Mouse (Mus musculus): ENCODE data around the gene Etnk2. TPM values are rescaled to one million over a fixed set of nuclear protein-coding genes. Genes with fewer than 3 reads are reported as not detected.

Gene Etnk2
- polyA plus RNA-seq, 1 experiment: 1.2 TPM

DNA sequence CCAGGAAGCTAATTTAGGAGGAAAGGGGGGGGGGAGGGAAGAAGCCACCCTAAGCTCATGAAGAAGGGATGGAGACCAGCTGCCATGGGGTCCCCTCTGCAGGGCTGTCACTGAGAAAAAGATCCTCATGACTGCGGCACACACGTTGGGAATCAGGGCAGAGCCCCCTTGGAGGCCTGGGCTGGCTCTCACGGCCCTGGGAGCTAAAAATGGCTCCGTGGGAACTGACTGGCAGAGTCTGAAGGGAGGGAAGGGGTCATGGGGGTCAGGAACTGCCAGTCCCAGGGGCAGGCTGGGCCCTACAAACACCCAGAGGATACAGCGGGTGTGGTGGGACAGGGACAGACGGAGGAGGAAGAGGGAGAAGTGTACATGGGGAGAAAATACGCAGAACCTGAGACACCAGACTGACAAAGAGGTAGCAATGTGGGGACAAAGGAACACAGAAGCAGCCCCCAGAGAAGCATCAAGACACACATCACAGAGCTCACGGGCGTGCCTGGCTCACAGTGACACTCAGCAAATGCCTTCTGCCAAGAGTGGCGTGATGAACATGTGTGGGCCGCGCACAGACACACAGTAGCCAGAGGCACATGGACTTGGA, 19.3 kb downstream of the Etnk2 start:
- no peak for DNase-seq (ENCODE audit: low spot score)

DNA sequence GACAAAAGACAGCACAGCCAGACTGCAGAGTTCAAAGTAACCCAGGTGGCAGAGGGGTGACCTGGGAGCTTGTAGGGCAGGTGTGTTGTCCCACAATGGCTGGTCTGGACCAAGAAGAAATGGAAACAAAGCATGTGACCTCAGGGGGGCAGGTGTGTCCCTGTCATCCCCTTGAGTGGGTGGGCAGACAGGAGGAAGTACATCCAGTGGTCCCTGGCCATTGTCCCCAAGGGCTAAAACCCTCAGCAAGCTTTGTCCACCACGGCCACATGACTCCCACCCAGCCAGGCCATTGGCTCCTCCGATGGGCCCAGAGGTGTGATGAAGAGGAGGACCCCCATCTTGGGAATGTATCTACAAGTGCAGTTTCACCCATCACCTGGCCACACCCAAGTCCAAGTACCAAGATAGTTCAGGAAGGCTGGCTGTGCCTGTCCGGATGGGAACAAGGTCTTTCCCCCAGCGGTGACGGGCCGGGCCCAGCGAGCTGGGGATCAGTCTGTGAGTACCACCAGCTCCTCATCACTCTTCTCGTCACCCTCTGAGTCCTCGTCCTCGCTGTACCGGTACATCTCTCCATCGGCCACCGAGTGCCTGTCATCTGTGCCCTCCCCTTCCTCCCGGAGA, 19.9 kb downstream of the Etnk2 start:
- DNase-seq (ENCODE audit: low spot score): no peak

DNA sequence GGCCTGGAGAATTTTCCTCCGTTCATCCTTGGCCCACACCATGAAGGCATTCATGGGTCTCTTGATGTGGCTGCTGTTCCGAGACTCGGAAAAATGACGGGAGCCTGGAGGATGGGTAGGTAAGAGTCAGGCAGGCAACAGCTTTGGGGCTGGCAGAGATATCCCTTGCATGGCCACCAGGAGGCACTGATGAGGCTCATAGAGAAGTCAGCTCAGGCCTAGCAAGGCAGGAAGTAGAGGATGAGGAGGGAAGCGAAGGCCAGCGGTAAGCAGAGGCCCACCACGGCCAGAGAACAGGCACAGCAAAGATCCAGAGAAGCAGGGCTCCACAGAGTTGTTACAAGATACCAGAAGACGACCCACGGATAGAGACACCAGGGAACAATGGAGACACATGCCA, 22.1 kb downstream of the Etnk2 start:
- peak; percentile 52 for DNase-seq (ENCODE audit: low spot score)

DNA sequence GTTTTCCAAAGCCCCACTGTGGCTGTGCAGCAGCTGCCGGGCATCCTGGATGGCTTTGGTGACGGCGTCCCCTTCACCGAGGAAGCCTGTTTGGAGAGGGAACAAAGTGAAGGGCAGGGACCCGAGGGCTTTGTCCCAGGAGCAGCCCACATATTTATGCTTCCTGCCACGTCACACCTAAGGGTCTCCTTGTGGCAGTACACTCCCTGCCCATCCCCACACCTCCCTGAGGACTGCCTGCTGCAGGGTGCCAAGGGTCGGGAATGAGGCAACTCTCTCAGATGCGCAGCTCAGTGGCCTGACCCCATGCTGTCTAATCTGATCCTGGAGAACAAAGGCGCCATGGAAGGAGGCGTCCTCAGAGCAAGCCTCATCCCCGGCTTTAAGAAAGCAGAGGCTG, 22.8 kb downstream of the Etnk2 start:
- no peak for DNase-seq (ENCODE audit: low spot score)

DNA sequence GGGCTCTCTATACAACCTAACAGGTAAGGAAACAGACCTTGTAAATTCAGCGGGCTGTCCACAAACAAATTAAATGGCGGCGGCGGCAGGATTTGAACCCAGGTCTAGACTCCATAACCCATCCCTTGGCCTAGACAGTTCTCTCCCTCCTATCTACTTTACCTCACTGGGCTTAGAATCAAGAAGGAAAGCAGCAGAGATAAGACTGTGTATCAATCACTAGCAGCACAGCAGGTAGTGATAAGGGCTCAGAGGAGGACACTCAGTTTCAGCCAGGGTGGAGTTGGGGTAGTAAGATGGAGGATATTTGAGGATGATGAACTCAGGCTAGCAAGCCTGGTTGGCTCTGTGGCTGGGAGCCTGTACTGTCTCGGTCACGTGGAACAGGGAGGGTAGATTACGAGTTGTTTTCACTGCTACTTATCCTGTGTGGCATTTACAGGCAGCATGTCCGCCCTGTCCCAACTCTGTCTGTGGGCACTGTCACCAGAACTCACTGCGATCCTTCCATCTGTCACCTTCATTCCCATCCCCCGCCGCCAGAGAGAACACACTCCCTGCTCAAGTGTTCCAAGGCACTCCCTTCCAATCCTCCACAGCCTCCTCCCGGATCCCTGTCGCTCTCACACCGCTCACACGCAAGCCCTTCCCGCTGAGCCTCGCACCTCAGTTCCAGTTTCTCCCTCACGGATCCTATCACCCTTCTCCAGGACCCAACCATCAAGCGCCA, 24.3 kb downstream of the Etnk2 start:
- DNase-seq (ENCODE audit: low spot score): no peak

DNA sequence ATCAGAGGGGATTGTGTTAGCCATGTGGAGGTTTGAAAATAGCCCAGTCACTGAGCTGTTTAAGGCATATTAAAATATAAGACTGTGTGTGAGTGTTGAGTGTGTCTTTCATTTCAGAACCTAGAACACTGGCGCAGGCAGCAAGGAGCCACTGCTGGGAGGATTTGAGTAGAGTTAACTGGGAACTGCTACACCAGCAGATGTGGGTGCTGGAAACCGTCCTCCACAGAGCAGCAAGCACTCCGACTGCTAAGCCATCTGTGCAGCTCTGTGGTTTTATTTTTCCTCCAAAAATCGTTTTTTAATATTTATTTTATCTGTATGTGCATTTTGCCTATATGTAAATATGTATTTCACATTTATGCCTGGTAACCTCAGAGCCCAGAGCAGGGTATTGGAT, 31.3 kb downstream of the Etnk2 start:
- DNase-seq (ENCODE audit: low spot score): no peak

DNA sequence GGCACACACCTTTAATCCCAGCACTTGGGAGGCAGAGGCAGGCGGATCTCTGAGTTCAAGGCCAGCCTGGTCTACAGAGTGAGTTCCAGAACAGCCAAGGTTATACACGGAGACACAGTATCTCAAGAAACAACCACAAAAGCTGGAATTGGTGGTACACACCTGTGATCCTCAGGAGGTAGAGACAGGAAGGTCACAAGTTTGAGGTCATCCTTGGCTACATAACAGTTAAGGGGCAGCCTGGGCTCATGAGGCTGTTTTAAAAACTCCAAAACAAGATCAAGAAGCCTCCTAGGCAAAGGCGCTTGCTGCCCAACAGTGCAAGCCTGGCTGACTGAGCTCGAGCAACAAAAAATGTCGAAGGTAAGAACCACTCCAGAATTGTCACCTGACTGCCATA, 33.3 kb downstream of the Etnk2 start:
- DNase-seq (ENCODE audit: low spot score): no peak

DNA sequence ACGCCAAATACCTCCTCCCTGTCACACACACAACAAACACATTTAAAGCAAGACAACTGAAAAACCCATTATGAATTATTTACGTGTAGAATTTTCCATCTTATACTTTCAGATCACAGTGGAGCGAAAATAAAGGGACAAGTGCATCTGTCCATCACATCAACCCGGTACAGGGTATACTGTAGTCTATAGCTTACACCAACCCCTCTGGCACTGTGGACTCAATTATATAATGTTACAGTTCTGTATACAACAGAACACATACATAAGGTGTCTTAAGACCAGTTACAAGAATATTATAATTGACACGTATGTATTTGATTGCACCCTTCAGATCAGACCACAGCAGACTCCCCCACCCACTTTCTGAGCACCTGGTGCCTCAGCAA, 33.7 kb downstream of the Etnk2 start:
- DNase-seq (ENCODE audit: low spot score): no peak

DNA sequence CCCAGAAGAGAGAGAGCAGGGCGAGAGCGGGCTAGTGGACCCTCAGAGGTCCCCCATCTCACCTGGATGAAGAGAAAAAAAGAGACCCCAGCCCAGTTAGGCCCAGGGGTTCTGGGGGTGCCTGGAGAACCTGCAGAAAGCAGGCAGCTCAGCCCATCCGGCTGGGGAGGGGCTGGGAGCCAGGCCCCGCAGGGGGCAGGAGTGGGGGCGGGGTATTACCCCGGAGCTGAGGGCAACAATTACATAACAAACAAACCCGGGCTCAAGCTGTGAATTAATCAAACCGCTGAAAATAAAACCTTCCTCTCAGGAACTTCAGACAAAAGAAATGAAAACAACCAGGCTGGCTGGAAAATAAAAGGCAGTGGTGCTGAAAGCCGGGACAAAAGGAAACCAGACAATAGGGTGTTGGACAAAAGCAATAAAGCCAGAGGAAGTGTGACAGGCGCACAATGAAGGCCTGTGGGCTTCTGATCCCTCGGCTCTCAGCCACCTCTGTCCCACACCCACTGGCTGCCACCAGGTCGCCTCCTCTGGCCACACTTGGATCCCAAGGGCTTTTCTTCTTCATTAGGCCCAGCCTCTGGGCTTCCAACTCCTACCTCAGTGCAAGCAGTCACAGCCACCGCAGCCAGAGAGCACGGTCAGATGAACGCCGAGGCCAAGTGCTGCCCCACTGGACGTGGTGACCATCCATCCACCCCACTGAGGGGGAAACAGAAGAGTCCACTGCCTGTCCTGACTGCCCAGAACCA, 34.3 kb downstream of the Etnk2 start:
- no peak for DNase-seq (ENCODE audit: low spot score)

DNA sequence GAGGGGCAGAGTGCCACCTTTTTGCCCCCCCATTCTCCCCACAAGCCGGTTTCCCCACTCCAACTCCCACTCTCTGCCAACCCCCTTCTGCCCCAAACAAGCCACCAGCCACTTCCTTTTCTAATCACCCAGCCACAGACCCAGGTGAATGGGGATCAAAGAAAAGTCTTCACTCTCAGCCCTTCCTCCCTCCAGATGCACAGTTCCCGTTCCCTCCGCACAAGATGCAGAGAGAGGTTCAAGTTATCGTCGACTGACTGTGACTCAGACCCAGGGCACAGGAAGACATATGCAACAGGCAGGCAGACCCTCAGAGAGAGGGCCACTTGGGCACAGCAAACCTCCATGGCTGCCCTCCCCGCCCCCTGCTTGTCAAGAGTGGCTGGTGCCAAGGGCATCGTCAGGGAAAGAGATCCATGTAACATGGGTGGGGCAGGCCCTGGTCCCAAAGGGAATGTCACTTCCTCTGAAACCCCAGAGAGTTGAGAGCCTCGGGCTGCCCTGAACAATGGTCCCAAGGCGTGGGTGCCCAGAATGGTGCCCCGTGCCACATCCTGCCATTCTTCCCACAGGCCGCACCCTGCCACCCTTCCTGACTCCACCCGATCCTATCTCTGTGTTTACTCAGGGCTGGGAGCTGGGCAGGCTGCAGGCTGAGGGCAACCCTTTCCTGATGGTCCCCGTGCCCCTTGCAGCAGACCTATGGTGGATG, 36.8 kb downstream of the Etnk2 start:
- no peak for DNase-seq (ENCODE audit: low spot score)

DNA sequence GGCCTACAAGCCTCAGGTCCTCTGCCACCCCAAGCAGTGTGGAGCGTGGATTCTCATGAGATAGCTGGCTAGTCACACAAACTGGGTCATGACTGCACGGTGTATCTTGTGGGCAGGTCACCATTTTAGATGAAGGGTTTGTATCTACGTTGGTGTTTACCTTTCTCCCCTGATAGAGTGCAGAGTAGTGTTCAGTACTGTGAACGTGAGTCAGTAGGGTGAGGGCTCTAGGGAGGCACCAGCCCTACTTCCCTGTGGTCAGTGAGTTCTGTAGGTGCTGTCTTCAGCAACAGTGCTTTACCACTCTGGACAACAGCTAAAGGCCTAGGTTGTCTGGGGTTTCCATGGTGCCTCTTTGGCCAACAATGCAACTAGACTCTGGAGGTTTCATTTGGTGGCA, 40.6 kb downstream of the Etnk2 start:
- no peak for DNase-seq (ENCODE audit: low spot score)

DNA sequence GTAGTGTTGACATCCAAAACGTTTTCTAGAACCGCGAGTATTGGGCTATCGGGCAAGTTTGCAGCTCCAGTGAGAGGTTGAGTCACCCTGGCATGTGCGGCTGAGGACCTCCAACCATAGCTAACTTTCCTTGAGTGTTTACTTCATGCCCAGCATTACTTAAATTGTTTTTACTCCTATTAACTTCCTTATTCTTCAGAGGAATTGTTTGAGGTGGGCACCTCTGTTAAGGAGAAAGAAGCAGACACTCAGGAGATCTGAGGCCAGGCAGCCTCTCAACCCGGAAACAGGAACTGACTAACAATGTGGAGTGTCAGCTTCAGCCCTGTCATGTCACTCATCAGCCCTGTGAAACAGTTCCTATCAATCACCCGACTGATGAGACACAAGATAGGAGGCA, 43.2 kb downstream of the Etnk2 start:
- no peak for DNase-seq (ENCODE audit: low spot score)

DNA sequence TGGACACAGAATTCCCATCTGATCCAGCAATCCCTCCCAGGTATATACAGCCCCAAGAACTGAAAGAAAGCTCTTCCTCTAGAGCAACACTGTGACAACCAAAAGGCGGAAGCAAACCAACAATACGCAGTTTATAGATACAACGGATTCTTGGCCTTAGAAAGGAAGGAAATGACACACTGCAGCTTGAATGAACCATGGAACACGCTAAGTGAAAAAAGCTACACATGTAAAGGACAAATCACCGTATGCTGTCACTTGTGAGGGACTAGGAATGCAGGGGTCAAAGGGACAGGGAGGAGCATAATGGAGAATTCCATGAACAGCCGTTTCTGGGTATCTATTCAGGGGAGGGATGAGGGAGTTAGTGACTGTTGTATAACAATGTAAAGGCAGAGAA, 44.1 kb downstream of the Etnk2 start:
- no peak for DNase-seq (ENCODE audit: low spot score)

DNA sequence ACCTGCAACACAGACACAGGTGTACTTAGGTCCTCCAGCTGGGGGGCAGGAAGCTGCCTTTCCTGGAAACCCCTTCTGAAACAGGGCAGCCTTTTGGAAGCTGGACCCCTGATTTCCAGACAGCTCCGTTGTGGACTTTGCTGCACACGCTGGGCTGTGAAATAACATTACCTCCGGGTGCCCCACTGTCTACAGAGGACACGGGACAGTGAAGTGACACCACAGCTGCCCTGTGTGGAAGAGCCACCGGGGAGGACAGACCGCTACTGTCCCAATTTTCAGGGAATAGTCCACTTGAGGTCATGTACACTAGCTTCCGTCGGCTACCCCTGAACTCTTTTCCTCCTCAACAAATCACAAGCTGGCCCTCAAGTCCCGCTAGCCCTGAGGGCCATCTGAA, 44.9 kb downstream of the Etnk2 start:
- DNase-seq (ENCODE audit: low spot score): no peak

DNA sequence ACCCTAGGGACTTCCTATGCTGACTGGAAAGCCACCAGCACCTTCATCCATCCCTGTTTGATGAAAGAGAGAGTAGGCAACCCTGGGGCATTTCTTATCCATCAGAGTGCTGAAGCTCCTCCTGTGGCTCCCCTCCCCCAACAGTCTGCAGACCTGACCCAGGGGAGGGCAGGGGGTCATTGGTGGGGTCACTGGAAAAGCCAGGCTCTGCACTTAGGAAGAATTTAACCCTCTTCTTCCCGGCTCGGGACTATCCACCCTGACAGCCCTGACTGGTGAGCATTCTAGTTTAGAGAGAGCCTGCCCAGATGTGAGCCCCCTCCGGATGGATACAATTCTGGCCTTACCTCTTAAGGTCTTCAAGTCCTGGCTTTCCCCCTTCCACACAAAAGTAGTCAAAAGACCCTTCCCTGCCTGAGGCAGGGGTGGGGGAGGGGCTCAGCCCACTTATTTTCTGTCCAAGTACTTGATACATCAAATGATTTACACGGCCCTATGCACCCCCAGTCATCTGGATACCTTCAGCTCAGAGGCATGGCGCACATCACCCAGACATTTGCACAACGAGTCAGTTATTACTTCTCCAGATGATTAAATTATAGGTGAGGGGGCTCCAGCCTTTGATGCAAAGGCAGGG, 45.6 kb downstream of the Etnk2 start:
- no peak for DNase-seq (ENCODE audit: low spot score)

DNA sequence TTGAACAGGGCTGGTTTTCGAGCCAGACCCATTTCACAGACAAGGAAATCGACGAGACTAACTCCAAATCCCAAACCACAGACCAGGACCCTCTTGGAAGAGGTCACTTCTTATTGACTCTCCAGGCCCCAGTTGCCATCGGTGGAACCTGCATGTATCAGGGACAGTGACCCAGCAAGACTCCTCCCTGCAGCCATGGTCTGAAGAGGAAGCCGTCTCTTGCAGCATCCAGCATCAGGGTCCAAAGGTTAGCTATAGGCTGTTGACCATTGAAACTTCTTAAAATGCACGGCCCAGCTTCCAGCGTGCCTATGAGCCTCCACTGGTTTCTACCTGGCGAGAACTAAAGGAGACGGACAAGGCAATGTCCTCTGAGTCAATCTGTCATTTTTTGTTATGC, 46.4 kb downstream of the Etnk2 start:
- no peak for DNase-seq (ENCODE audit: low spot score)

DNA sequence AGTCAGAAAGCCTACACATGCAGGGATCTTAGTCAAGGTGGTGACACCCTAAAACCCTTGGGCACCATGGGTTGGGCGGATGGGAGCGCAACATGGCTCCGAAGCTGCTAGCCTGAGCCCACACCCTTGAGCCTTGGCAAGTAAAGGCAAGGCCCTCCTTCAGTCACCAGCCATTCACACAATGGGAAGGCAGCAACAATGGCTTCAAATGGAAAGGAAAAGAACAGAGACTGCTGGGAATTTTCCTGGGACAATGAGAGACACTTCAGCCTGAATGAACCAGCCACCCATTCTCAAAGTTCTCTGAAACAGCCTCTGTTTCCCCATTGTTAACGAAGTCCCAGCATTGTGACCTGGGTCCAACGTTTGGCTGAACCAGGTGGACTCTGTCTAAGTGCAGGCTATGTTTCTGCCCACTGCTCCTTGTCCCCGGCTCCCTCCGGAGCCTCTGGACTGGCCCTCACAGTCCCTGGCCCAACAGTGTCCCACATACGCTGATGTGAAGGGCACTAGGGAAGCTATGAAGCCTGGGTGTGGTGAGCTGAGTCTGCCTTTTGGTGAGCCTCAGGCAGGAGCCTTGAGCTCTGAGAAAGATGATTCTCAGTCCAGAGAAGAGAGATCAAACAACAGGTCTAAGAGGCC, 48.3 kb downstream of the Etnk2 start:
- no peak for DNase-seq (ENCODE audit: low spot score)

DNA sequence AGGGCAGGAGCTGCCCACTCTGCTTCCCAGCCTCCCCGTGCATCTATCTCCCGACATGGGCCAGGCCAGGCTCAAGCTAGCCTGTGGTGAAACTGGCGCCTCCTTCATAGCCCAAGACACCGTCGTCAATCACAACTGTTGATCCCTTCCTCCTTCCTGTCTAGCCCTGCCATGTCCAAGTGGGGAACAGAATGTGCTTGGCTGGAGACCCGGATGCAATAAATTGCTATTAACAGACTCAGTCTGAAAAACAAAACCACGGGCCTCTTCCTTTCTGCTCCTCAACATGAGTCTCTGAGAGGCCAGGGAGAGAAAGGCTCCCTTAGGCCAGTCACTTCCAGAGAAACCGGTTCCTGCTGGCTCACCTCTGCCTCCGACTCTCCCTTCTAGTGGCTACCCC, 49.6 kb downstream of the Etnk2 start:
- DNase-seq (ENCODE audit: low spot score): no peak

DNA sequence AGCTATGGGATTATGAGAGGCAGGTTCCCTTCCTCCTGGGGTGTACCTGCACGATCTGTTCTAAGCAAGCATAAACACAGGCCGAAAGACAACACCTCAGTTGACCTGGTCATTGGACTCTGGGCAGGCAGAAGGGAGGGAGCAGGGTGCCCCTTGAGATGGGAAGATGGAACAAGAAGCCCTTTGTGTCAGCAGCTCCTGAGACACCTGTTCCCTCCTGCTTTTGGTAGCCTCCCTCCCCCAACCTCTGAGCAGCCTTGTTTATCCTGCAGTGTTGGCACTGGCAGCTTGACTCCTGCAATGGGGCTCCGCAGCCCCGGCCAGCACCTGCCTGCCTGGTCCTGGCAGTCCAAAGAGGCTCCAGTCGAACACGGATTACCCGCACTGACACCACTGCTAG, 51.7 kb downstream of the Etnk2 start:
- no peak for DNase-seq (ENCODE audit: low spot score)

DNA sequence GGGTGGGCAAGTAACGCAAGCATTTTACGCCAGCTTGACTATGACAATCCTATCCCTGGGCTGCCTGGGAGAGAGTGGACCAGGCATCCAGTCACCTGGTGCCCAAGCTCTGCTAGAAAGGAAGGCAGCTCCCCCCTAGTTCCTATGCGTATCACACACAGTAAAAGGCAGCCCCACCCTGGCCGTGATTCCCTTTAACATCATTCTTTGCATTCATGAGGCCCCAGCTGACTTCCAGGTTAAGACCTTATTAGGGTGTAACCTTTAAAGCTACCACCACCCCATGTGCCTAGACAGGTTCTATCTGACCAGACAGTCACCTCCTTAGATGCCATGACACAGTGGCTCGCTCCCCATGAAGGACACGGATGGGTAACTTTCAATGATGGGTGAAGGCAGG, 52.1 kb downstream of the Etnk2 start:
- DNase-seq (ENCODE audit: low spot score): no peak

DNA sequence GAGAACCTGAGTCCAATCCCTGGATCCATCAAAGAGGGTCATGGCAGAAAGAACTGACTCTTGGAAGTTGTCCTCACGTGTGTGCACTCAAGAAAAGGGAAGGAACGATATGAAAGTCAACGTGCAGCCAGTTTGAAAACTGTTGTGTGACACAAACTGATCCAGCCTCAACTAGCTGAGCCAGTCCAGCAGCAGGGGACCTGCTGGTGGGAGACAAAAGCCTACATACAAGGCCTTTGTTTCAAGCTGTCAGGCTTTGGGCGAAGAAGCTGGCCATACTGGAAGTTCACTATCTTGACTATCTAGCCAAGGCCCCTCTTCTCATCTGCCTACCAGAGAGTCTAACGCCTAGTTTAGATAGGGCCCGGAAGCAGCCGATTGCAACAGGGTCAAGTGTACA, 53.1 kb downstream of the Etnk2 start:
- DNase-seq (ENCODE audit: low spot score): no peak

Data from urinary bladder, adult 2 months (tissue).